Mouse (Mus musculus) intestine, postnatal 0 days (tissue): ENCODE measurements around the gene Bmp8a. TPM values are rescaled to one million over a fixed set of nuclear protein-coding genes. Genes with fewer than 3 reads are reported as not detected.

Experiments used
- ATAC-seq: fragments of 200-750 bp; cut with Nextera tagmentation; 2 replicates; pipeline ENCODE4 v1.8.0; 2017; ENCODE audit warnings: mild to moderate bottlenecking, moderate TSS enrichment, moderate library complexity
- H3K27ac ChIP-seq: fragments of 300-500 bp; sonication (generic); 2 replicates; pipeline ENCODE4 v1.5.1; 2014; ENCODE audit warnings: mild to moderate bottlenecking, low read depth, low read length, moderate library complexity
- H3K27me3 ChIP-seq: fragments of 300-500 bp; sonication (generic); replicated peaks from 2 replicates; pipeline ENCODE4 v1.6.1; 2014; ENCODE audit warnings: low read length, mixed read lengths; ENCODE audit not compliant: control insufficient read depth, insufficient read depth
- H3K36me3 ChIP-seq: fragments of 300-500 bp; sonication (generic); 2 replicates; pipeline ENCODE4 v1.6.1; 2014; ENCODE audit warnings: mild to moderate bottlenecking, moderate library complexity; ENCODE audit not compliant: control insufficient read depth, insufficient read depth
- H3K4me1 ChIP-seq: fragments of 300-500 bp; sonication (generic); replicated peaks from 2 replicates; pipeline ENCODE4 v1.6.1; 2014; ENCODE audit warnings: antibody characterized with exemption, low read length, mixed read lengths; ENCODE audit not compliant: control insufficient read depth, insufficient read depth
- H3K4me2 ChIP-seq: fragments of 300-500 bp; sonication (generic); replicated peaks from 2 replicates; pipeline ENCODE4 v1.6.1; 2014; ENCODE audit warnings: low read depth, mild to moderate bottlenecking, moderate library complexity
- H3K4me3 ChIP-seq: fragments of 300-500 bp; sonication (generic); 2 replicates; pipeline ENCODE4 v1.5.1; 2014; ENCODE audit warnings: low read depth, low read length
- H3K9ac ChIP-seq: fragments of 300-500 bp; sonication (generic); 2 replicates; pipeline ENCODE4 v1.6.1; 2014; ENCODE audit warnings: mild to moderate bottlenecking, low read depth, low read length
- H3K9me3 ChIP-seq: fragments of 300-500 bp; sonication (generic); 2 replicates; pipeline ENCODE4 v1.6.1; 2016; ENCODE audit warnings: mixed run types; ENCODE audit not compliant: control insufficient read depth
- CTCF ChIP-seq: sonication (generic); IDR thresholded peaks from 2 replicates; pipeline ENCODE4 v1.5.1; 2016; ENCODE audit warnings: low read depth, mild to moderate bottlenecking, control low read depth, antibody characterized with exemption, moderate library complexity
- WGBS: fragments of 180-500 bp; shearing (Covaris S2); extraction: QIAGEN DNeasy Blood & Tissue Kit; methylation state at CpG from one replicate; pipeline ENCODE4 v1.1.7; 2014; 5-methylcytosine and 5-hydroxymethylcytosine counted together
- polyA plus RNA-seq: library from polyadenylated mRNA; unstranded; fragments of >200 nt; fragmentation: Nextera tagmentation; extraction: Ambion mirVana; gene quantifications from 2 replicates; pipeline ENCODE4 v1.2.1, GENCODE M21; 2015

Bmp8a gene
- polyA plus RNA-seq = 7.3 and 8.1 TPM in 2 replicates

DNA sequence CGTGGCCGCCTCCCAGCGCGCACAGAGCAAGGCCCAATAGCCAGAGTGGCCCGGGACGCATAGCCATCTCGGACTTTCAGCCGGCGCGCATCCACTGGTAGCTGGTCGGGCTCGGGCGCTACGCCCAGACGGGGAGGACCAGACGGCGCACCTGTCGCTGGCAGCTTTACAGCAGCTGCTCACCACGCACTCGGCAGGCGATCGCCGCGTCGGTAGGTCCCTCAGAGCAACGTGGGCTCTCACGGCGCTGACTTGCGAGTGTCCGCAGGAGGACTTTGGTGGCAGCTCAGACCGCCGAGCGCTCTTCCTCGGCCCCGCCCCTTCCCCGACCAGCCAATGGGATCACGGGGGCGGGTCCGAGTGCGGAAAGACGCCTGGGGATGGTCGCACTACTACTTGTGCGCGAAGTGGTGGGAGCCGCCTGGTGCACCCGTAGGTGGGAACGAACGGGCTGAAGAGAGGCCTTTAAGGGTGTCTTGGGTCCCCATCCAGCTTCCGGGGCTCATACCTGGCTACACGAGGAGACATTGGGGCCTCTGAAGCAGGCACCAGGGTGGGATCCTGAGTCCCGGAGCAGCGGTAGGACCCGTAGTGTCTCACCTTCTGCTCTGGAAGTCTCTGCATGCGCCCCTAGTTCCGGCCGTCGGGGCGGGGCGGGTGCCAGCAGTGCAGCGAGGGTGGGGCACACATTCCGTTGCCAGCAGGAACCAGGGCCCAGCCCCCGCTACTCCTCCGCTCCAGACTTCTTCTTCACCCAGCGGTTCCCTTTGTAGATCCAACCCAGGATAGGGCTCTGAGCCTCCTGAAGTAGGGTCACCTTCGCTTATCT, at the start of gene Bmp8a:
Gene Bmp8a, minus strand, starts transcription at position 611 of the 829 bp plus-strand sequence.
- Histone ChIP-seq H3K4me3 (peak within 1 kb of the TSS; percentile 52), H3K9me3 (no peaks in the 10 kb centered on the region), H3K4me2 (peak within 1 kb of the TSS; percentile 89), H3K36me3 (no peaks in the 10 kb centered on the region), H3K4me1 (no peaks in the 10 kb centered on the region), H3K27ac (peak within 1 kb of the TSS; percentile 86), H3K27me3 (peaks cover 5% of the 10 kb centered on the region; the same call in 1 of the 2 replicates), H3K9ac (peak within 1 kb of the TSS; percentile 50)
- ATAC-seq = peak; percentile 82
- under 1% methylated on average over 65 of the region's 65 CpGs for WGBS
- no peak for TF ChIP-seq CTCF

DNA sequence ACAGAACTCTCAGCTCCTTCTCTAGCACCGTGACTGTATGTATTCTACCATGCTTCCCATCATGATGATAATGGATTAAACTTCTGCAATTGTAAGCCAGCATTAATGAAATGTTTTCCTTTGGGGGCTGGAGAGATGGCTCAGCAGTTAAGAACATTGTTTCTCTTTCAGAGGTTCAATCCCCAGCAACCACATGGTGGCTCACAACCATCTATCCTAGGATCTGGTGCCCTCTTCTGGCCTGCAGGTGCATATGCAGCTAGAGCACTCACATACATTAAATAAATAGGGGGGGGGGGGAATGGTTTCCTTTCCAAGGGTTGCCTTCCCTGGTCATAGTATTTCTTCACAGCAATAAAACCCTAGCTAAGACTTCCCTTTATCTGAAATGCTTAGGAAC, 49.1 kb upstream of the Bmp8a start:
- no peak overlapping the region for H3K4me3 ChIP-seq
- no peak overlapping the region for H3K9ac ChIP-seq
- no peak overlapping the region for H3K27ac ChIP-seq
- peak; percentile 76 for TF ChIP-seq CTCF
- H3K9me3 ChIP-seq = no peaks in the 10 kb centered on the region
- no peaks in the 10 kb centered on the region for H3K27me3 ChIP-seq
- WGBS = 100% methylated on average over 1 of the region's 1 CpGs
- H3K36me3 ChIP-seq = peaks cover 62% of the 10 kb centered on the region
- H3K4me2 ChIP-seq = no peak overlapping the region
- no peak for ATAC-seq
- H3K4me1 ChIP-seq = no peaks in the 10 kb centered on the region

DNA sequence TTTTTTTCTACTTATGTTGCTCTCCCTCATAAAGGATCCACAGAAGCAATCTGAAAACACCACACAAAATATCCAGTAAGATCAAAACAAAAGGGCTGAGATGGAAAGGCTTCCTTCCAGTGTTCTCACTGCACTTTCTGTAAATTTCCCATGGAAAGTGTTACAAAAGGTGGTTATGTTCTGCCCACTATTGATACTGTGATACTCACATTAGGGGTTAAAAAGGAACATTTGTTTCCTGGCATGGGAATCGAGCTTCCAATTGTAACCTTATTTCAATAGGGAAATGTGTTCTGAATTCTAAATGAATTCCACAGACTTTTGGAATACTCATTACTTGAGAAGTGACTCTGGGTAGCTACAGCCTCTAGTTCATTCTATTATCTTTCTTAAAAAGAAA, 42.0 kb upstream of the Bmp8a start:
- TF ChIP-seq CTCF = no peak
- H3K4me1 ChIP-seq = no peaks in the 10 kb centered on the region
- peaks cover 67% of the 10 kb centered on the region for H3K36me3 ChIP-seq
- no peaks in the 10 kb centered on the region for H3K9me3 ChIP-seq
- 85% methylated on average over 1 of the region's 1 CpGs for WGBS
- no peak for ATAC-seq
- H3K4me3 ChIP-seq = no peak overlapping the region
- no peak overlapping the region for H3K27ac ChIP-seq
- no peaks in the 10 kb centered on the region for H3K27me3 ChIP-seq
- no peak overlapping the region for H3K9ac ChIP-seq
- no peak overlapping the region for H3K4me2 ChIP-seq

DNA sequence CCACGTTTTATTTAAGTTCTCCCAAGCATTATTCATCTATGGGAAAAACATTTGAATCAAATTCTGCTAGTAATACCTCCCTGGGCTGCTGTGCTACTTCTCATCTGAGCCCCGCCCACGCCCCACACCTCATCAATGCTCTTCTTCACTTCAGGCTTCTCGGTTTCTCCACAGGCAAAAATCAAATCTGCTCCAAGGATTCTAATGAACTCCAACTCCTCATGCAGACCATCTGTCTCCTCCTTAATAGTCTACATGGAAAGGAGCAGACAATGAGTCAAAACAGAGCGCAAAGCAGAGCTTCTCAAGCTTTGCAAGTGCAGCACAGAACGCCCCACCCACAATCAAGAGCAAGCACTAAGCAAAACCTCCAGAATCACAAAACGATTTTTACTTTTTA, 40.1 kb upstream of the Bmp8a start:
- Histone ChIP-seq H3K27ac (no peak overlapping the region), H3K4me3 (no peak overlapping the region), H3K27me3 (no peaks in the 10 kb centered on the region), H3K36me3 (peaks cover 73% of the 10 kb centered on the region), H3K4me1 (no peaks in the 10 kb centered on the region), H3K9me3 (no peaks in the 10 kb centered on the region), H3K4me2 (no peak overlapping the region), H3K9ac (no peak overlapping the region)
- TF ChIP-seq CTCF = no peak
- WGBS = 91% methylated on average over 7 of the region's 7 CpGs
- no peak for ATAC-seq

DNA sequence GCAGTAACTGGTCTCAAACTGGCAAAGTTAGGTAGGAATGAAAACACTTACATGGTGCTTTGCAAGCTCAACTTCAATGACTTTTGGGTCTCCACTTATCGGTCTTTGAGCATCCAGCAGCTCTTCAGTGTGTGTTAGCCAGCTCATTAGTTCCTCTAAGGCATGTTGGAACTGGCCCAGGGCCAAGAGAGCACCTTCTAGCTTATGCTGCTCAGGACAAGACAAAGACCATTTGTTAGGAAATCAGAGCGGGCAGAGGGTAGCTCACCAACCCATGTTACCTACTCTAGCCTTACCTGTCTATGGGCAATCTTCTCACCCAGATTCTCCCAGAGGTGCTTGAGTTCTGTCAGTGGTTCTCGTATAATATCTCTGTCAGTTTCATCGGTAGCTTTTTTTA, 39.0 kb upstream of the Bmp8a start:
- Histone ChIP-seq H3K36me3 (peaks cover 73% of the 10 kb centered on the region), H3K9me3 (no peaks in the 10 kb centered on the region), H3K4me1 (no peaks in the 10 kb centered on the region), H3K9ac (no peak overlapping the region), H3K4me3 (no peak overlapping the region), H3K27ac (0 out of 2 replicates have a peak overlapping the region, but pooled peaks have one; percentile 21), H3K27me3 (no peaks in the 10 kb centered on the region), H3K4me2 (no peak overlapping the region)
- no peak for ATAC-seq
- TF ChIP-seq CTCF = no peak
- 95% methylated on average over 4 of the region's 4 CpGs for WGBS

DNA sequence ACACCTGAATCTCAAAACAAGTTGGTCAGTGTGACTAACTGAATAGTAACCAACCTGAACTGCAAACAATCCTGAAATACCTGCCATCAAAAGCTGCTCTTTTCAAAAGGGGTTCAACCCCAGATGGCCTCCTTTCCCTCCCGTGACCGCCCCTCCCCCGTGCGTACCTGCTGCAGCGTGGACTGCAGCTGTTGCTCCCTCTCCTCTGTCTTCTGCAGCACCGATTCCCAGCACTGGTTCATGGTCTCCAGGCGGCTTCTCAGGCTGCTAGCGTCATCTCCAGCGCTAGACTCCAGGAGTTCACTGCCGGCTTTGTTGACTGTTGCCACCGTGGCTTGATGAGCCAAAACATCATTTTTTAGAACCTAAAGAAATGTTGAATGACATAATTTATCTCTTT, 38.5 kb upstream of the Bmp8a start:
- no peak for ATAC-seq
- 93% methylated on average over 11 of the region's 11 CpGs for WGBS
- Histone ChIP-seq H3K36me3 (peaks cover 73% of the 10 kb centered on the region), H3K27me3 (no peaks in the 10 kb centered on the region), H3K9me3 (no peaks in the 10 kb centered on the region), H3K4me1 (no peaks in the 10 kb centered on the region), H3K4me2 (no peak overlapping the region), H3K4me3 (no peak overlapping the region), H3K9ac (no peak overlapping the region), H3K27ac (0 out of 2 replicates have a peak overlapping the region, but pooled peaks have one; percentile 21)
- TF ChIP-seq CTCF = no peak
